Mouse (Mus musculus) brain, adult 2 months (tissue): ENCODE results near the gene Cpxcr1.

Experiments
- DNase-seq: peaks from one replicate; pipeline ENCODE4 v3.0.0; 2011; ENCODE audit warnings: low read depth, low spot score

Gene Cpxcr1

GRCm38 (mm10) chrX:116448644-116449043 is at the start of gene Cpxcr1:
Gene Cpxcr1, plus strand, starts transcription at chrX:116448944.
- DNase-seq = no peak
